Mouse (Mus musculus) liver, embryonic 12.5 days (tissue): Measurements from ENCODE around the gene Il5. TPM values are rescaled to one million over a fixed set of nuclear protein-coding genes. Genes with fewer than 3 reads are reported as not detected.

Source experiments
- ATAC-seq: fragments of 200-750 bp; cut with Nextera tagmentation; 2 replicates; pipeline ENCODE4 v1.8.0; 2017; ENCODE audit warnings: moderate number of reproducible peaks, mild to moderate bottlenecking, moderate library complexity
- H3K27ac ChIP-seq: fragments of 300-500 bp; sonication (generic); 2 replicates; pipeline ENCODE4 v1.5.1; 2016; ENCODE audit warnings: mild to moderate bottlenecking
- H3K27me3 ChIP-seq: fragments of 300-500 bp; sonication (generic); replicated peaks from 2 replicates; pipeline ENCODE4 v1.6.1; 2016; ENCODE audit warnings: mild to moderate bottlenecking, moderate library complexity
- H3K36me3 ChIP-seq: fragments of 300-500 bp; sonication (generic); 2 replicates; pipeline ENCODE4 v1.6.1; 2016; ENCODE audit warnings: mild to moderate bottlenecking, moderate library complexity
- H3K4me1 ChIP-seq: fragments of 300-500 bp; sonication (generic); 2 replicates; pipeline ENCODE4 v1.6.1; 2016
- H3K4me2 ChIP-seq: fragments of 300-500 bp; sonication (generic); 2 replicates; pipeline ENCODE4 v1.6.1; 2016; ENCODE audit warnings: mild to moderate bottlenecking, moderate library complexity
- H3K4me3 ChIP-seq: fragments of 300-500 bp; sonication (generic); 2 replicates; pipeline ENCODE4 v1.5.1; 2016; ENCODE audit warnings: mild to moderate bottlenecking, moderate library complexity
- H3K9ac ChIP-seq: fragments of 300-500 bp; sonication (generic); 2 replicates; pipeline ENCODE4 v1.6.1; 2016; ENCODE audit warnings: mild to moderate bottlenecking, moderate library complexity
- H3K9me3 ChIP-seq: fragments of 300-500 bp; sonication (generic); replicated peaks from 2 replicates; pipeline ENCODE4 v1.6.1; 2016; ENCODE audit warnings: mild to moderate bottlenecking, moderate library complexity
- WGBS: fragments of 180-500 bp; shearing (Covaris S2); methylation state at CpG from one replicate; pipeline ENCODE4 v1.1.7; 2016; ENCODE audit not compliant: insufficient replicate concordance; 5-methylcytosine and 5-hydroxymethylcytosine counted together
- microRNA-seq: library from miRNA; unstranded; fragments of <30 nt; microRNA quantifications from one replicate; pipeline ENCODE4, GENCODE M21; 2017
- polyA plus RNA-seq: library from polyadenylated mRNA; unstranded; fragments of >200 nt; fragmentation: Nextera tagmentation; extraction: Ambion mirVana; gene quantifications from 2 replicates; pipeline ENCODE4 v1.2.1, GENCODE M21; 2016

Gene Il5
- polyA plus RNA-seq, 1 experiment from 2014 or later: not detected

DNA sequence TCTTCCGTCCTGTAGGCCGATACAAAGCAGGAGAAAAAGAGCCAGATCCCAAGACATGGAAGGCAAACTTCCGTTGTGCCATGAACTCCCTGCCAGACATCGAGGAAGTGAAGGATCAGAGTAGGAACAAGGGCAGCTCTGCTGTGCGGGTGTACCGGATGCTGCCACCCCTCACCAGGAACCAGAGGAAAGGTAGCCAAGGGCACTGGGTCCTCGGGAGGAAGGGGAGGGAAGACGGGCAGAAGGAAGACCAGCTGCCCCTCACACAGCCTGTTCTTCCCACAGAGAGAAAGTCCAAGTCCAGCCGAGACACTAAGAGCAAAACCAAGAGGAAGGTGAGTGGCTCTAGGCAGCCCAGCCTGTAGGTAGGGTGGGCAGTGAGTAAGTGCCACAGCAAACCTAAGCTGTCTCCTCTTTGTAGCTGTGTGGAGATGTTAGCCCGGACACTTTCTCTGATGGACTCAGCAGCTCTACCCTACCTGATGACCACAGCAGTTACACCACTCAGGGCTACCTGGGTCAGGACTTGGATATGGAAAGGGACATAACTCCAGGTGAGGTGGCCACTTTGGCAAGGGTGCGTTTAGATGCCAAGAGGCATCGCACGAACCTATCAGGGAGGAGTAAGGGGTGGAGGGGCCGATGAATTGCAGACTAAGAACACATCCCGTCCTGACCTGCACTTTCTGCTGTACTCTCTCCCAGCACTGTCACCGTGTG is 53.2 kb downstream of the Il5 start:
- Histone ChIP-seq H3K36me3 (peaks cover 41% of the 10 kb centered on the region), H3K27ac (no peak overlapping the region), H3K4me1 (peaks cover 17% of the 10 kb centered on the region), H3K9me3 (no peaks in the 10 kb centered on the region), H3K9ac (no peak overlapping the region), H3K27me3 (peaks cover 43% of the 10 kb centered on the region), H3K4me2 (no peak overlapping the region), H3K4me3 (no peak overlapping the region)
- ATAC-seq: no peak
- WGBS: 81% methylated on average over 16 of the region's 16 CpGs

Small RNA genes lying within 50 kb of the gene (microRNA-seq; reads per million reads assigned to microRNA genes)
- gene Mir7671: not detected

Other genes starting within 250 kb of the Il5 start
- 0.14 and 0.48 TPM in 2 replicates for gene Gm9945, start 240.6 kb upstream of the Il5 start, polyA plus RNA-seq
- 9.8 and 10.1 TPM in 2 replicates for gene Sowaha, start 240.5 kb upstream of the Il5 start, polyA plus RNA-seq
- 33.5 and 34.3 TPM in 2 replicates for gene Sept8, start 201.5 kb upstream of the Il5 start, polyA plus RNA-seq
- 13.7 and 14.5 TPM in 2 replicates for gene Kif3a, start 153.4 kb upstream of the Il5 start, polyA plus RNA-seq
- 0.81 TPM in 2 replicates for gene Il4, start 102.1 kb upstream of the Il5 start, polyA plus RNA-seq
- not detected in 2 replicates for gene Il13, start 86.1 kb upstream of the Il5 start, polyA plus RNA-seq
- gene Rad50, start 13.5 kb upstream of the Il5 start, polyA plus RNA-seq: 25.6 TPM in 2 replicates
- 7.3 and 7.5 TPM in 2 replicates for gene Irf1, start 49.2 kb downstream of the Il5 start, polyA plus RNA-seq
- gene Gm17334, start 52.4 kb downstream of the Il5 start, polyA plus RNA-seq: 0.13 TPM in 1 of 2 replicates, not detected in the other
- 0.30 and 0.83 TPM in 2 replicates for gene Gm12216, start 138.5 kb downstream of the Il5 start, polyA plus RNA-seq
- 2.4 and 3.3 TPM in 2 replicates for gene Slc22a5, start 170.9 kb downstream of the Il5 start, polyA plus RNA-seq